Mouse (Mus musculus) cerebellum, postnatal 36 days (tissue): Measurements from ENCODE around the gene Gm28047.
A peak's percentile ranks its signal among the peaks of the same experiment; 100 is the strongest.

ENCODE experiments used
- DNase-seq, 2 experiments: peaks; one replicate each; pipeline ENCODE4 v3.0.0; 2021 to 2022; ENCODE audit warnings: mixed read lengths in 2 of 2

Gene Gm28047

DNA sequence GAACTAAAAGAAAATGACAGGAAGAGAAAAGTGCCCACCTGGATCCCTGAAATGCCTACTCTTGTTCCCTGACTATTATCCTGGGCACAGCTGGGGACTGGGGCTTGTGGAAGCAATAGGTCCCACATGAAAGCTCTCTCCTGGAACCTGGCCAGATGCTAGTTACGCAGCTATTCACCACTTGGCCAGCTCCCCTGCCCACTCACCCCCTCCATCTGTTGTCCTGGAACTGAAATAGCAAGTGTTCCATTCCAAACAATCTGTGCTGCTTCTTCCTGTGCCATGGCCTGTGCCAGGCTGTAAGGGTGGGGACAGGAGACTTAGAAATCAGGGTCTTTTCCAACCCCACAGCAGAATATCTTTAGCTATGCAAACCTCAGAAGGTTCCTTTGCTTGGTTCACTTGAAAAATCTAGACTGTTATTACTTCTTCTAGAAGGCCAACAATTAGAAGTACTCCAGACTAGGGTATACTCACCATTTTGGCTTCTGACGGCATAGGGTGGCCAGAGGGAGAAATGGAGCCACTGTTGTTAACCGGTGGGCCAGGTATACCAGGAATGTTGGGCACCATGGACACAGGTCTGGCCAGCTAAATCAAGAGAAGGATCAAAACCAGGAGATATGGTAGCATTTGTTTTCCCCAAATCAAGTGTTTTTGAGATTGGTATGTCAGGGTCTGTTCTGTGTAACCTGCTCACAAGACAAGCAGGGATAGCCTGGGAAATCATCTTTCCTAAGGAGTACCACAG, 78.0 kb downstream of the Gm28047 start:
- peak; percentile 94 to 99 for DNase-seq

DNA sequence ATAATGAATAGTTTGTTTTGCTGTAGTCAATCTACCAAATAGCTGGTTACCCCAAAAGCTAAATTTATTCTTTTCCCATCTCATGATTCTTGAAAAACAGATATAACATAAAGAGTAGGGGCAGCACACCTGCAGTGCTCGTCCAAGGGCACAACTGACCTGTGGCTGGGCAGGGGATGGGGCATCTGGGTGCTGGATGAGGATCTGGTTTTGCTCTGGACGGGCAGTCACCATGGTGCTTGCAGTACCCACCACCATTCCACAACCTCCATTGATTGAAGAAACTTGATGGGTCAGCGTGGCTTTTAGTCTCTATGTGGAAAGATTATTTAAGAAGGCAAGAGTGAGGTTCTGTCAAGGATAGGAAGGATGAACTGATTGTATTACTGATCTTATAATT, 78.6 kb downstream of the Gm28047 start:
- DNase-seq, result peak in 1 of 2 experiments; percentile 51

DNA sequence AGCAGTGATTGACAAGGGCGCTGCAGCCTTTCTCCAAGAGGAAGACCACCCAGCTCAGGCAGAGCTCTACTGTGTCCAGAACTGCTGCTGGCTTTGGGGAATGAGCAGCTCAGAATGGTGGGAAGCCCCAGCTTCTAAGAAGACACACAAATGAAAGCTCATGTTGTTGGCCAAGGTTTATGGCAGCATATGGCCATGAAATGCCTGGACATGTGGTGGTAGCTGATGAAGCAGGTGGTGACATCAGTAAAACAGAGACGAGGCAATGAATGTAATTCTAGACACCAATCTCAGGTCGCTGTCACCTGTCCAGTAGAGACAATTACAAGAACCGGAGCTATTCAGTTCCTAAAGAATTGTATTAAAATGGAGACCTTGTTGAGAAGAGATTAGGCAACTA, 80.1 kb downstream of the Gm28047 start:
- peak; percentile 89 to 97 for DNase-seq

DNA sequence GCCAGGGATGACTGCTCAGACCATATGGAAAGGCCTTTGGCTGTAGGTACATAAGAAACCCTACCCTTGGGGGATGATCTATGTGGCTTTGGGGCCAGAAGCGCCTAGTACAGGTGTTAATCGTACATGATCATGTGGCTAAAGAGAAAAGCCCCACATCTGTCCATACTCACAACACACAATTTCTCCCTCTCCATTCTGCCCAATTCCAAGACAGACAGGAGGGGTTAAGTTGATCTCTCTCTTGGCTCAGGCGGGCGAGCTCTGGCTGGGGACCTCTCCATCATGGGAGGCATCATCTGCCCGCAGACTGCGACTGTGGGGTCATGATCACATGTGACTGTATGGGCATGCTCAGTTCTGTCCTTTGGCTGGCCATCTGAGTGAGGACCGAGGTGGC, 90.9 kb downstream of the Gm28047 start:
- no peak for DNase-seq

DNA sequence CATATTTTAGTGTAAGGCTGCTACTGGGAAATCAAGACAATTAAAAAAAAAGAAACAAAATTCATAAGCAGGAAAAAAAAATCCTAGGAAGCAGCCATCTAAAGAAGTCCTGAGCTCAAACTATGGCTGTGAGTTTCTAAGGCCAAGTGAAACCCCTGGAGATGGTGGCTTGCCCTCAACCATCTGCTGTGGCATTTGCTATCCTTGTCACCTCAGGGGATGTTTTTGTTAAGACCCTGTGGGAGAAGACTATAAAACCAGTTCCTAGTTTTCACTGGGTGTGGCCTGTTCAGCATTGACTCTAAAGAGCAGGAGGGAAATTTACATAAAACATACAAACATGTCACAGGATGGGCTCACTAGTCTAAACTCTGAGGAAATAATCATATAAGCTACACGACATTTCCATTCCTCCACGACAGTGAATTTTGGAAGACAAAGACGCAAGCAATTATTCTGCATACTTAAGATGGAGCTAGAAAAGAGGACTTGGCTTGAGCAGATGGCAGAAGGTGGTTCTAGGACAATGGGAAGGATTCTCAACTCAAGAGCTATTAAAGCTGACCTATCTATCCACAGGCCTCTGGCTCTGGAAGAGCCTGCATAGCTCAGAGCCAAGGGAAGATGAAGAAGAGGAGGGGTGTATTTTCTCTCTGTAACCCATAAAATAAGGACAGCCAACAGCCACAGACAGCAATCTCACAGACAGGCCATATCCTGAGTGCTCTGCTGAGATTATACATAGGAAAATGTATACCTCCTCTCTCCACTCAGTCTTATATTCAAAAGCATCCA, 92.6 kb downstream of the Gm28047 start:
- peak in 1 of 2 experiments; percentile 52 for DNase-seq

DNA sequence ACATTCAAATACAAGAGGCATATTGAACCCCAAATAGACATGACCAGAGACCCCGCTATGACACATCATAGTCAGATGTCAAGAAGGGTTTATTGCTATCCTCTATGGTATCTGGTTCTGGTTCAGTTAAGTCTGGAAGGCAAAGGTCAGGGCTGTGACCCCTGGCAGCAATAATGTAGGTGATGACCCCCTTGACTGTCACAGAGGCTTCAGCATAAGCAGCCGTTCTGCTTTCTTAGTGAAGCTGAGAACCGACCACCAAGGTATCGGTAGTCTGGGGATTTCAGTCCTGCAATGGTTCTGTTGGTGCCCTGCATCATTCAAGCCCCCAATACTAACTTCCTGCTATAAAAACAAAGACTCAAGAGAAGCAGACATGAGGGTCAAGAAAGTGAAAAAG, 93.3 kb downstream of the Gm28047 start:
- no peak for DNase-seq

DNA sequence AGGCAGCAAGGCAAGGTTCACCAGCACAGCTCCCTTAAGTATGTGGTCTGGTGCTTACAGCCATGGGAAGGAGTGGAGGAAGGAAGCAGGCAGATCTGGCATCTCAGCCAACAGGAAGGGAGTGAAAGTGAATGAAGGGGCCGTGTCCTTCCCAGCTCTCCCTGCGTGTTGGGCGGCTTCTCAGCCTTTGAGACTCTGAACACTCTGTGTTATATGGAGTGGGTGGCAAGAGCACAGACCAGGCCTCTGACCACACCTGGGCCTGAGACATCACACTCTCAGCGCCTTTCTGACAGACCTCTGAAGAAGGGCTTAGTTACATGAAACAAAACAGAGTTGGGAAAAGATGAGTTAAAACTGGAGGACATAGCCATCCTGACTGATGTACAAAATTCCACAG, 94.3 kb downstream of the Gm28047 start:
- DNase-seq, result no peak

DNA sequence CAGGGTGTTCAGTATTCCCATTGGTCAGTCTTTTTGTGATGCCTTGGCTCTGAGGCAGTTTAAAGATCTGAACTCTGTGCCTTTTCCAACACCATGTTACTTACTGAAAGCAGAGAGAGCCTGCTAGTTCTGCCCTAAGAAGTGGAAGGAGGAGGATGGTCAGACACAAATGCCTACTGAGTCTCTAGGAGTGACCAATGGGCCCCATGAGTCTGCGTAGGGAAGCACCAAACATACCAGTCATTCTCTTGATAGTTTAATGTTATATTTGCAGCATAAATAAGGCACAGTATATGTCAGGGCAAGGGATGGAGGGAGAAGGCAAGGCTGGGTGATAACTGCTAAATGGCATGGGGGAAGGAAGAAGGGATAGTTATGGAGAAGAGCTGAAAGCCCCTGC, 96.5 kb downstream of the Gm28047 start:
- DNase-seq, result no peak

DNA sequence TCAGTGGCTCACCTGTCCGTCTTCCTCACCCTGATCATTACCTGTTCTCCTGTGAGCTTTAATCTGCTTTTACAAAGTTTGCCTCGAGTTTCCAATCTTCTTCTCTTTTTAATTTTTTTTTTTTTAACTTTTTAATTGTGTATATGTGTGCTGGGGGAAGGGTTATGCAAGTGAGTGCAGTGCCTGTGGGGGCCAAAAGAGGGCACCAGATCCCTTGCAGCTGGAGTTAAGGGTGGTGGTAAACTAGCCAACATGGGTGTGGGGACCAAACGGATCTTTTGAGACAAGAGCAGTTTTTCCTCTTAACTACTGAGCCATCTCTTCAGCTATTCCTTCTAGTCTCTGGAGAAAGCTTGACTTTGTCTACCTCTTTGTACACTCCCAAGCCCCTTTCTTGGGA, 96.9 kb downstream of the Gm28047 start:
- no peak for DNase-seq

DNA sequence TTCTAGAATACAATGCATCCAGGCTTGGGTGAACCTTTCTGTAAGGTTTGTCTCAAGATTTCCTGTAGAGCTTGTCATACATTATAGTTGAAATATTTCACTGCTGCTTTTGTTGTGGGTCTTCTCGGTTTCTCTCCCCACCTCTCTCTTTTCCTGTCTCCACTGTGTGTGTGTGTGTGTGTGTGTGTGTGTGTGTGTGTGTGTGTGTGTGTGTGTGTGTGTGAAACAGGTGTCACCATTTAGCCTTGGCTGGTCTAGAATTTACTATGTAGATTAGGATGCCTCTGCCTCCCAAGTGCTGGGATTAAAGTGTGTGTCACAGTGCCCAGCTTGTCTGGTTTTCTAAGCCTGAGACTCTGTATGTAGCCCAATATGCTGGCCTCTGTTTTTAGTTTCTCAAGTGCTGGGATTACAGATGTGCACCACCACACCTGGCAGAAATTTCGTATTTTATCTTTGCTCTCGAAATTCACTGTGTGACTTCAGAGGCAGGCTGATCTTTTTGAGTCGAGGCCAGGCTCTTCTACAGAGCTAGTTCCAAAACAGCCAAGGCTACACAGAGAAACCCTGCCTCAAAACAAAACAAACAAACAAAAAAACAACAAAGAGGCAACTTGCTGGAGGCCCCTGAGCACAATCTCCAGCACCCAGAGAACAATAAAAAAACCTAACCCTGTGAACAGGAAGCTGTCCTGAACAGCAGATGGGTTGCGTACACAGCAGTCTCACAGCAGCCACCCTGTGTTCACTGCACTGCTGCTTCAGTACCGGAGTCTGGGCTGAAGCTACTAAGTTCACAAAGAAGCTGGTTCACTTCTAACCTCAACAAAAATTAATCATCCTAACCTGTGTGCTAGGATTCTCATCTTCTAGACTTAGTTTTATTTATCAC, 98.5 kb downstream of the Gm28047 start:
- DNase-seq, result no peak

DNA sequence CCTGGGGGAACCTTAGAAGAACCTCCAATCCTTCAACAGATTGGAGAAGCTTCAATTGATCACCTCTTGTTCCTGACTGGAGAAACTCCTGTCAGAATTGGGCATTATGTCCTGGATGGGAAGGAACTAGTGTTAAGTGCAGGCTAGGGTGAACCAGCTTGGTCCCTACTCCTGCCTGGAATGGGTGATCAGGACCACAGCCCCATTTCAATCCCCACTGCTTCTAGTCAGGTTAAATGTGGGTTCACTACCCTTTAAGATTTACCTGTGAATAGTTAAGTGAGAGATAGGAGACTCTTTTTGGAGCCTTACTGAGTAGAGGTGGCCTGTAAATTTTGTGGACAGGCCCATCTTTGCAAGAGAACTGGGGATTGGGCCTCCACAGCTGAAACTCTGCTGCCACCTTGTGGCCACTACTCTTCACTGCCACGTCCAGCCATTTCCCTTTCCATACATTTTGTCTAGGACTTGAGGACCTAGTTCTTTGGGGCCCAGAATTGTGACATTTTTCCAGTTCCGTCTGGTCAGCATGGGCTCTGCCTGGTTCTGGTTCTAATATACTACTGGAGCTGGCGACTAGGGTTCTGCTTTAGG, 99.9 kb downstream of the Gm28047 start, which contains the start of gene Npff:
Npff (minus strand) TSS at position 51 of the 594 bp plus-strand sequence.
- peak; percentile 86 to 90 for DNase-seq

DNA sequence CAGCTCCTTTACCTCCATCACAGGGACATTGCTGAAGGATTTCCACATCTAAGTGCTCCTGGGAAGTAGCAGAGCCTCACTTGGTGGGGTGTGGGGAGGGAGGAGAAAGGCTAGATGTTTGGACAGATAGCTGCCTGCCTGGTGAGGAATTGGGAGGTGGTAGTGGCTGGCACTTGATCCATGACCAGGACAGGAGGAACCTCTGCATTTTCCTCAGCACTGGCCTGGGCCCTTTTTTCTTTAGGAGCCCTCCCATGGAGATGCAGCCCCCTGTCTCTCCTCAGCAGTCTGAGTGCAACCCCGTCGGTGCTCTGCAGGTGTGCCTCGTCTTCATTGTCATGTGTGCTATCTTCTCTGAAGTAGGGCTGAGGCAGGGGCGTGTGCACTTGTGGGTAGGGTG, 103.4 kb downstream of the Gm28047 start:
- DNase-seq, result no peak

DNA sequence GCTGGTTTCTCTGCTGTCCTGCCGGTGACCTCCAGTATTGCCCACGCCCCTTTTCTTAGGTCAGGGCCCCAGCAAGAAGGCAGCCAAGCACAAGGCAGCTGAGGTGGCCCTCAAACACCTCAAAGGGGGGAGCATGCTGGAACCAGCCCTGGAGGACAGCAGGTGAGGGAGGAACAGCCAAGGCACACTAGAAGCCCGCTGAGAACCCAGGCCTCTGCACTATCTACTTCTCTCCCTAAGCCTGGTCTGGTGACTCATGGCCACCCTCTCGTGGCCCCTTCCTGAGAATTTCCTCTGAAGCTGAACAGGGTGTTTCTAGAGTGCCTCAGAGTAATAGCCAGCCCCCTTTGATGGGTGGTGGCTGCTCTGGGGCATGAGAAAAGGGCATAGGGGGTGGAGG, 104.5 kb downstream of the Gm28047 start:
- peak in 1 of 2 experiments; percentile 47 for DNase-seq

DNA sequence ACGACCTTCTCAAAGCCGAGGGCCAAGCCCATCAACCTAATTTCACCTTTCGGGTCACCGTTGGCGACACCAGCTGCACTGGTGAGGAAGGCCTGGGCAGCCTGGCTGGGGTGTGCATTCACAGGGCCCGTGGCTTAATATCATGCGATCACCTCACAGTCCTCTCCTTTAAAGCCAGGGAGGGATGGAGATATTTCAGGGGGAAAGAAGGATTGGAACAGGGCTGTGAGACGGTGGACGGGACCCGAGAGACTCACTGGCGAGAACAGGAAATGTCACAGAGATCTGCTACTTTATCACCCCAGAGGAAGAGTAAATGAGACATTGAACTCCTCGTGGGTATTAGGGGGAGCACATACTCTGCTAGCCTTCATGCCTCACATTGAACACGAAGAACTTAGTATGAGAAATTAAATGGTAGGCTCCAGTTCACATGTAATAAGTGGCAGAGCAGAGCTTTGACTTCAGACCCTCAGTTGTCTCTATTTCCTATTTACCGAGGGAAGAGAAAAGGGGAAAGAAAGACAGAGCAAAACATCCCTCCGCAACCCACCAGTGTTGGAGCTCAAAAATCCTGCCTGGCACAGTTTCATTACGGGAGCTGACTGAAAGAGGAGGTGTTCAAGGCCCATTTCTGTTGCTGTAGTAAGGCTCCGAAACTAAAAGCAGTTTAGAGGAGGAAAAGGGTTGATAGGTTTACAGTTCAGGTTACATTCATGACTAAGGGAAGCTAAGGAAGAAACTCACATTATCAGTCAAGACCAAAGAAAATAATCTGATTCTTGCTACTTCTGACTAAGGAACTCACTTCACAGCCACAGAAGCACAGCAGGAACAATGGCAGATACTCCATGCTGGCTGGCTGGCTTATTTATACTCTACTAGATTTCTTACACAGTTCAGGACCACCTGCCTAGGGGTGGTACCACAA, 105.4 kb downstream of the Gm28047 start:
- no peak for DNase-seq

DNA sequence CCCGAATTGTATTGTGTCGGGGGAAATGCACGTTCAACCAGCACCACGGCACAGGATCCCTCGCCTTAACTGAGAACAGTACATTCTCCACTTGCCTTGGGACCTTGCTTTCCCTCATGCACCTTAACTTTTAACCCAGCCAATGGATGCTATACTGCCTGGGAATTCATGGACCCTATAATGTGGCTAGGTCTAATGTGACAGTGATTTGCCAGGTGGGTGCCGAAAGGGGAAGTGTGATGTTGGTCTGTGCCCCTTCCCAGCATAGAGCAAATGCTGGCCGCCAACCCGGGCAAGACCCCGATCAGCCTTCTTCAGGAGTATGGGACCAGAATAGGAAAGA, 106.0 kb downstream of the Gm28047 start:
- no peak for DNase-seq

DNA sequence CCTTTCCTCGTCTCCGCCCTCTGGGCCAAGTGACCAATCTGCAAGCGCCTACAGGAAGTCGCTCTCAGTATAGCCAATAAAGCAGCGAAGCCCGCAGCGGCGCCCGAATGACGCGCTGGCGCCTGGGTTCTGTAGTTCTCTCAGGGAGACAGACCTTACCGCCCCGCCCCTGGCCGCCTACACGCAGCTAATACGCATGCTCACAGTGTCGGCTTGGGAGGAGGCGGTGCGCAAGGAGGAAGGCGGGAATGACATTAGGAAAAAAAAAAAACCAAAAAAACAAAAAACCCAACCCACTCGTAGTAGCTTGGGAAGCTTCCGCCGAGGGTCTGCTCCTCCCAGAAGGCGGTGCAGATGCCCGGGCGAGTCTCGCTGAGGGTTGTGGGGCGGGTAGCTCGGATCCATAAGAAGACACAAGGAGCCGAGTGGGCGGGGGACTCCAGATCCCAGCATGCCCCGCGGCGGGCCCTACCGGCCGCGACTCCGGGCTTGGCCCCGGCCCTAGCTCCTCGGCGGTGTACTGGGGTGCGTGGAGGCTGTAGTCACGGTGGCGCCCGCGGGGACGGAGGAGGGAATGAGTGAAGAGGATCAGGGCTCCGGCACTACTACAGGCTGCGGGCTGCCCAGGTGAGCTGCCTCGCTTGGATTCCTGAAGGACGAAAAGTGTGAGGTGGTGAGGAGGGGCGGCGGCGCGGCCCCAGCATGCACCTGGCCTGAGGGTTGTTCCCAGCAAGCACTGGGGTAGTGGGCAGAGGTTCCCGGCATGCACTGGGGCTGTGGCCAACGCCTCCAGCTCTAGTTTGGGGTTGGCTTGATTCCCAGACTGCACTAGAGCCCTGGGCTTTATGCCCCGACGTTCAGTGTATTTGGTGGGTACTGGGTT, 106.7 kb downstream of the Gm28047 start, which contains the start of gene Tarbp2:
Tarbp2 (plus strand) TSS at position 217 of the 883 bp plus-strand sequence.
- peak; percentile 99 for DNase-seq

DNA sequence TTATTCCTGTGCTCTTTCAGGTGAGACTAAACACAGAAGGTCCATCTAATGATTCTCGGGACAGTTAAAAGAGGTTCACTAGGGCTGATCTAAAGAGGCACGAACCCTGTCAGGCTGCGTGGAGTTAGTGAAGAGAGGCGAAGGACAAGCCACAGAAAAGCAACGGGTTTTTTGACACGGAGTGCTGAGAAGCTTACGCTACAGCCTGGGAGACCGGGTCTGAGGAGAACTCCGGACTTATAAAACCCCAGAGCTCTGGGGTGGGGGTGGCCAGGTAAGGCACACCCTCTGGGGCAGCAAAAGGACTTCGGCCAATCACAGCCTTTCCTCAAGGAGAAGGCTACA, 107.3 kb downstream of the Gm28047 start:
- no peak for DNase-seq

DNA sequence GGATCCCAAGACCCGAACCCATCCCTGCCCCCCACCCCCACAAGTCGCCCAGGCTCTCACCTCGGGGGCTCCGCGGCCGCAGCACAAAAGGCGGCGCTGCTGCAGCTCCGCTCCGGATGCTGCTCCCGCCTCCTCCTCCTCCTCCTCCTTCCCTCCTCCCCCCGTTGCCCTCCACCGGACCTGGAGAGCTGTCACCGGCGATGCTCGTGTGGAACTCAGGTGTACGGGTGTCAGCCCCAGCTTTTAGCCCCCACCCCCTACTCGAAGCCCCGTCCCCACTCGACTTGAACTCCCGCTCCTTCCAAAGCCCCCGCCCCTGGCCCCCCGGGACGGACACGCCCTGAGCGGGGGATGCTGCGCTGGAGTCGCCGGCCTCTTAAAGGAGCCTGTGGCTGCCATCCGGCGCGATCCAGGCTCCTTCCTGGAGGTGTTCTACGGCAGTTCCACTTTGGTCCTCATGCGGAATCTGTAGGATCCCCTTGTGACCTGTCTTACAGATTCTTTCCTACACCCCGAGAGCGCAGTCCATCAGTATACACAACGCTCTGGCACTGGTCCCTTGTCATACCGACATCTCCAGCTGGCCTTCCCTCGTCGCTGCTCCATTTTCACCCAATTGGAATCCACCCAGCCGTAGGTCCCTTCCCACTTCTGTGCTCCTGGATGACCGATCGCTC, 108.0 kb downstream of the Gm28047 start, which contains the start of gene Map3k12:
Map3k12 (minus strand) TSS at position 337 of the 677 bp plus-strand sequence.
- peak; percentile 81 to 84 for DNase-seq

DNA sequence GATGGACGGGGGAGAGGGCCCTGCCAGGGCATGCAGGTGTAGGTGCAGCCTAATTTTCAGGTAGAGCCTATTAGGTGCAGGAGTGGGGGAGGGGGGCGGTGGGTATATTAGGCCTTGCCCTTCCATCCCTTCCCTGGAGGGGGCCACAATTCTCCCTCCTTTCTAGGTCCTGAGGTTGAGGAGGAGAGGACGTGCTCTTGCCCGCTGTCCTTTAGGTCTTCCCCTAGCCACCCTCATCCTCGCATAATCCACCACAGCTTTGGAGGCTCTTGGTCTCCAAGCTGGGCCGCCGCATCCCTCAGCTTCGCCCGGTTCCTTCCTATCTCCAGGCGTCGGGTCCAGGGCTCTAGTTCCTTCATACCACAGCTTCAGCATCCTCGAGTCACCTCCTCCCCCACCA, 108.6 kb downstream of the Gm28047 start:
- DNase-seq, result peak; percentile 59 to 63

DNA sequence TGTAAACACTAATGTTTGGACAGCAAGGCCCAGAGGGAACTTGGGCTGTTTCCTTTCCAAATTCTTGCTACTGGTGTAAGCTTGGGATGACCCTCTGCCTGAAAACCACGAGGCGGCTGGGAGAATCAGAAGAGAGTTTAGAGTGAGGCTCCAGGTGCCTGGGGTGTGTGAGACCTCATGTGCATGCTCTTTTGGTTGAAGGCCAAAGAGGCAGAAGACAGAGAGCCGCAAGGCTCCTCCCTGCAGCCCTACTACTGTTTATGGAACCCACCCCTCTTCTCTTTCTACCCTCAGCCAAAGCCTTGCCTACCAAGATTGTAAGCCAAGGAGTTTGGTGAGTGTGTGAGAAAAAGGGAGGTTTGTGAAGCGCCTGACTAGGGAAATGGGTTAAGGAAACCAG, 109.1 kb downstream of the Gm28047 start:
- no peak for DNase-seq
